Mouse (Mus musculus) left cerebral cortex, postnatal 14 days (tissue): ENCODE measurements around the gene Fgl2. TPM values are rescaled to one million over a fixed set of nuclear protein-coding genes. Genes with fewer than 3 reads are reported as not detected.

ENCODE experiments used
- total RNA-seq, 2 experiments: library from RNA; stranded (reverse); gene quantifications; 2 replicates each; pipeline ENCODE4 v1.2.3; 2021

Fgl2 gene
- total RNA-seq, 2 experiments from 2014 or later: 2.0 to 2.3 TPM

Other genes starting within 250 kb of the Fgl2 start
- 1 to 10 TPM; 3.5 to 4.7 TPM for gene Gsap, start 186.4 kb upstream of the Fgl2 start, total RNA-seq
- under 1 TPM; 0.20 to 0.25 TPM for gene Ccdc146, start 52.0 kb downstream of the Fgl2 start, total RNA-seq
- gene Fam185a, start 52.3 kb downstream of the Fgl2 start, total RNA-seq: 10 to 100 TPM; 12.8 to 13.2 TPM
- under 1 TPM; 0.55 to 0.64 TPM for gene Lrrc17, start 170.9 kb downstream of the Fgl2 start, total RNA-seq